Mouse (Mus musculus) megakaryocyte-erythroid progenitor cell, adult 5-6 weeks (primary cell): ENCODE measurements around the gene Gm17606. TPM values are rescaled to one million over a fixed set of nuclear protein-coding genes. Genes with fewer than 3 reads are reported as not detected.

Experiments
- ATAC-seq: replicated peaks from 2 replicates; pipeline ENCODE4 v1.8.0; 2016; ENCODE audit warnings: mild to moderate bottlenecking, inconsistent platforms; ENCODE audit not compliant: severe bottlenecking, poor library complexity, low FRiP score, low TSS enrichment
- total RNA-seq, 2 experiments: library from RNA; stranded (forward) in 1 of 2; stranded (reverse) in 1 of 2; fragments of 200-1000, 215-1000 nt in 1 of 2; fragments of >200 nt in 1 of 2; fragmentation: Nextera tagmentation in 1 of 2; gene quantifications; 2 replicates each; pipeline ENCODE4 v1.2.3; 2014 to 2017

The Gm17606 gene
- total RNA-seq, 2 experiments from 2014 or later, result not detected

DNA sequence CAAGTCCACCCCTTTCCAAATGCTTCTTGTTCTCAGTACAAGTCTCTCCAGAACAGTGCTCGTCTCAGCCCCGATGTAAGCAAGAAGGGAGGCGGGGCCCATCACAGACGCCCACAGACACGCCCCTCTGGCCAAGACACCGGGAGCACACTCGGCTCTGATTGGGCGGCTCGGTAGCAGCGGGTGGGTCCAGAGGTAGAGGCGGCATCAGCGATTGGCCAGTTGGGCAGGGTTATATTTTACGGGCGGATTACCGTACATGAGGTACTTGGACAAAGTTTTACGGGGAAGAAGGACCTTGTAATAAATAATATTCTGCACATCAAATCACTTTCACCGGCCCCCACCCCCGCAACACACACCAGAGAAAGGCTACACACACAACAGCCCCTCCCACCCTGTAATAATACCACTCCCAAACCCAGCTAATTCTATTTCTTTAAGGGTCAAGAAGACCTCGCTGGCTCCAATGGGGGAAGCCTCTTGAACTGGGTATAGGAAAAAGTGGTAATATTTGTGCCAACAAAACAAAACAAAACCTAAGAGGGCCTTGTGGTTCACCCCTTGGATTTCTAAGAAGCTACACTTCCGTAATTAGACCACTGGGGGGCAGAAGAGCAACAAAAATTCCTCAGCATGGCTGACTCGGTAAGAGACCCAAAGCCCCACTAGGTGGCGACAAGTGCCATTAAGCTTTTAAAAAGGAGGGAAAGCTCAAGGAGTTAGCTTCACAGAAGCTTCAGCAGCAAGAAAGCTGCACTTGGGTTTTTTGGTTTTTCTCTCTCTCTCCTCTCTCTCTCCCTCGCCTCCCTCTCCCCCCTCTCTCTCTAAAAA, 10.1 kb downstream of the Gm17606 start:
- ATAC-seq, result peak; percentile 39

DNA sequence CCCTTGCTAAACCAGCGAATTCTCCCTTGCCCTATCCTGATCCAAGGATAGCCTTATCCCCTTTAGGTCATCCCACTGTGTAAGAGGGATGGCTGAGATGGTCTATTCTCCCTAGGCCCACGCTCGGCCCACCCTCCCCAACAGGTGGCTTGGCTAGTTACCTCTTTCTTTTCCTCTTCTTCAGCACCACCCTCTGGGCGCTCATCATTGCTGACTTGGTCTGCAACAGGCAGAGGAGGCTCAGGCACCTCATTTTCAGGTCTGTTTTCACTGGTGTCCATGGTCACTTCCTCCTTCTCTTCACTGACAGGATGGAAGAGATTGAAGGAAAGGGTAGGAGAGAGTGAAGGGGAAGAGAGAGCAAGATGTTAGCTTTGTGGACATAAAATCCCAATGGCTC, 10.8 kb downstream of the Gm17606 start:
- ATAC-seq, result no peak

DNA sequence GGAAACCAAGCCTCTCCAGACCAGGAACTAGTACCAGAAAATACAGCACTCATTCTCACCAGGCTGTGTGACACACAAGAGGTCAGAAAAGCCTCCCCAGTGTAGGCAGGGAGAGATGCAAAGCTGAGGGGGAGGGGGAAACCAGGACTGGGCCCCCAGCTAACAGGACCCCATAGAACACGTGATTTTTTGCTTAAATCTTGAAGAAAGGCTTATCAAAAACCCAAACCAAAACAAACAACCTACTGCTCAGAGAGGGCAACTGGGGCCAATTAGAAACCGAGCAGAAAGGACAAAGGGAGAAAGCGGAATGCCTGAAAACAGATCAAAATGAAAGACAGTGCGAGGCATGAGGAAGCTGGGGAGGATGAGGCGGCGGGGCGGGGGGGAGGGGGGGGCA, 12.0 kb downstream of the Gm17606 start:
- no peak for ATAC-seq

DNA sequence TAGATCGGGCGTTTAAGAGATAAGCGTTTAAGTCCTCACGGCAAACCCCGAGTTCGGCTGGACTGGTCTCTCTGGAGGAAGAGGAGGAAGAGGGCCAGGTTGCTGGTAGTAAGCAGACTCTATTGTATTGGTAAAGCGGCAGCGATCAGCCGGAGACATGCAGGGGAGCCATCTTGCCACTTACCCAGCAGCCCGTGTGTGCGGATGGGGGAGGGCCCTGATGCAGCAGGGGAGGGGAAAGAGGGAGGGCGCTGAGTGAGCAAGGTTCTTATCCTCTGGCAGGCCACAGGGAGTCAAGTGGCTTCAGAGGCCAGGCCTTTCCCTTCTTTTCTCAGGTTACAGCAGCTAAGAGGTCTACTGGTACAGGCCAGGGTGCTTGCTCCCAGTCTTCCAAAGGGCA, 12.7 kb downstream of the Gm17606 start:
- ATAC-seq, result peak; percentile 94

DNA sequence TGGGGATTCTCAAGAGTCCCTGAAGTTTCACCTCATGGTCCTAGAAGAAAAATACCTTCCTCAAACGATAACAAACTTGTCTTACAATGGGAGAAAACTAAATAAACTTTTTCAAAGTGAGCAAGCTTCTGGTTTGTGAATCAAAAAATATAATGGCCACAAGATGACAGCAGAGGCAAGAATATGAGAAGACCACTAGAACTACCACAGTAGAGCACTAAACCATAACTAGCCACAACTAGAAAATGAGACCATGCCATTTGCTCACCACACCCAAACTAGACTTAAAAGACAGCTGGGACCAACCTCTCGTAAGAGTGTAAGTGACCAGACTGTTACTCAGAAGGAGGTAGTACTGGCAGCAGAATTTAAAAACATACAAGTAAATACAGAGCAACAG, 19.3 kb downstream of the Gm17606 start:
- ATAC-seq, result no peak

DNA sequence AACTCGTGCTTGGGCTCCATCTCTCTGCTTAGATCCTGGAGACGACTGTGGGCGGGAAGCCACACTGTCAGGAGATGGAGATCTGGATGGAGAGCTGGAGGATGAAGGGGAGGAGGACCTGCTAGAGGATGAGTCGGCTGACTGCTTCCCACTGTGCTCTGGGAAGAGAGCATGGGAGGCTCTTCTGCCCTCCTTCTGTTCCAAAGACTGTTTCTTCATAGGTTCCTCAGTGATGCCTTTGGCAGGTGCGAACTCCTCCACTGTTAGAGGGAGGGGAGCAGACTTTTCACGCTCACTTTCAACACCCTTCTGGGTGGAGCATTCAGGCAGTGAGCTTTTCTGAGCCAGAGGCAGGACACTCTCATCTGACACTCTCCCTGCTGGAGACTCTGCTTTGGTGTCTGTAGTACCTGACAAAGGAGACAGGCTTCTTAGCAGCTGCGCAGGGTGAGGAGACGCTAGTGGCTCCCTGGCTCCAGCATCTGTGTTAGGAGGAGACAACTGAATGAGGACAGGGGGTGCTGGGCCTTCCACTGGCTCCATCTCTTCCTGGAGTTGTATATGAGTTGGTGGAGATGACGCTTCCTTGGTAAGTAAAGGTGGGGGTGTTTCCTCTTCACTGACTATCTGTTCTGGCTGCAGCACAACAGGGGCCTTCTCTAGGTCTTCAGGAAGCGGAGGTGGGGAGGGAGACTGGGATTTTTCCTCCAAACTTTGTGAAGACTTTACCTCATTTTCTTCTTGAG, 23.9 kb downstream of the Gm17606 start:
- ATAC-seq, result no peak

DNA sequence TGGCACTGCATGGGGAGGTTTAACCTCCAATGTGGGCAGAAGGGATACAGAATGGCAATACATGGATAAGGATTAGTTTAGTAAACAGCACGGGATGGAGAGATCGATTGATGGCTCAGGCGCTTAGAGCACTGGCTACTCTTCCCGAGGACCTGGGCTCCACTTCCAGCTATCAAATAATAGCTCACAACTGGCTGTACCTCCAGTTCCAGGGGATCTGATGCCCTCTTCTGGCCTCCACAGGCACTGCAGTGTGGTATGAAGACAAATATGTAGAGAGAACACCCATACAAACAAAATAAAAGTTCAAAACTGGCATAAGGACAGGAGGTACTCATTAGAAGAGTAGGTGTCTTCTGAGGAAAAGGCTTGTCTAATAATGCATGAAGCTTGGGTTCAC, 28.6 kb downstream of the Gm17606 start:
- 0 out of 2 replicates have a peak, but pooled peaks have one; percentile 47 for ATAC-seq

DNA sequence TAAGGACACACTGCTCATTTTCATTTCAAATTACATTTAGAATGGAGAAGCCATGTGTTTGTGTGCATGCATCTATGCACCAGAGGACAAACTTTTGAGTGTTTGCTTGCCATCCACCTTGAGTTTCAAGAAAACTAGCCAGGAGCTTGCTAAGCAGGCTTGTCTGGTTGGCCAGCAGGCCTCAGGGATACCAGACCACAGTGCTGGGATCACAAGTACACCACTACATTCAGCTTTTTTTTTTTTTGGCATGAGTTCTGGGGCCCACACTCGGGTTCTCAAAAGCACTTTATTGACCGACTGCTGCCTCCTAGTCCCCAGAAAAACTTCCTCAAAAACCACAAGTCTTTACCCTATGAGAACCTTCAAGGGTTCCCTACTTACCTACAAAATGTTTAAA, 33.6 kb downstream of the Gm17606 start:
- no peak for ATAC-seq

DNA sequence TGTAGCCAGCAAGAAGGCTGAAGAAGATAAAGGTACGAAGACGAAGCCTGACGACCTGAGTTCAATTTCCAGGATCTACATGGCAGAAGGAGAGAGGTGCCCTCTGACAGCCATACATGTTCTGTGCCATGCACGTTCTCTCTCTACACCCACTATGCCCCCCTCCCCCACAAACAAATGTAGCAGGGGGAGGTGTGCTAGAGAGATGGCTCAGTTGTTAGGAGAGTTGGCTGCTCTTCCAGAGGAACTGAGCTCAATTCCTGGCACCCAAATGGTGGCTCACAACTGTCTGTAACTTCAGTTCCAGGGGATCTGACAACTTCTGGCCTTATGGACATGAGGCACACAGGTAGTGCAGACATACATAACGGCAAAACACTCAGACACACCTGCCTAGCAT, 35.5 kb downstream of the Gm17606 start:
- no peak for ATAC-seq

DNA sequence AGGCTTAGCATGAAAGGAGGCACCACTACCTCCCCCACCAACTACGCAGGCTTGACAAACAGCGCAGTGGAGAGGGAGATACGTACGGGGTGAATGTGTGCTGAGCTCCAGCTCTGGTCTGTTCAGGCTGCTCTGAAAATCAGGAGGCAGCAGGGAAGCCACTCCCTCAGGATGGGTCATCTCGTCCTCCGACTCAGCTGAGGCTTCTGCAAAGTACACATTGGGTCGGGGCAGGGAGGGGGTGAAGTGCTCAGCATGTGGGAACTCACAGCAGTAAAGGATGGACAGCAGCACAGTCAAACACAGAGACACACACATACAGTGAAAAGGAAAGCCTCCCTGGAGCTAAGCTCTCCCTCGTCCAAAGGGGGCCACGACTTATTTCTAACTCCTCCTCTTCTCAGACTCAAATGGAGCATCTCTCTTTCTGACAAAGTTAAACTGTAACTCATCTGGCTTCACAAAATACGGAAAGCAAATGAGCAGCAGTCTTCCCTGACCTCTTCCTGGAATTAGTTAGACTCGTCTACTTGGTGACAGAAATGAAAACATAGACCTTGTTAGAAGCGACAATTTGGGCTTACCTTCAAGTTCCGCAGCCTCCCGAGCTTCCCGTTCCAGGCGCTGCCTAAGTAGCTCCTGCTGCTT, 38.0 kb downstream of the Gm17606 start:
- ATAC-seq, result no peak

DNA sequence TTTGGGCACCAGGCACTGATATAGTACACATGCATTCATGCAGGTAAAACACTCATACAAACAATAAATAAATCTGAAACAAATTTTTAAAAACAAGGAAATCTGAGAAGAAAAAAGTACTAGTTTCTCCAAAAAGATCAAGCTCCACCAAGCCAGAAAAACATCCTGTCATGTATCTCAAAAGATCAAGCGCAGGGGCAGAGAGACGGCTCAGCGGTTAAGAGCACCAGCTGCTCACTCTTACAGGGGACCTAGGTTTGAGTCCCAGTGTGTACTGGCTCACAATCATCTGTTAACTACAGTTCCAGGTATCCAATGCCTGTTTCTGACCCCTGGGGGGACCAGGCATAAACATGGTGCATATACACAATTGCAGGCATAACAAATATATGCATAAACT, 41.6 kb downstream of the Gm17606 start:
- ATAC-seq, result no peak

DNA sequence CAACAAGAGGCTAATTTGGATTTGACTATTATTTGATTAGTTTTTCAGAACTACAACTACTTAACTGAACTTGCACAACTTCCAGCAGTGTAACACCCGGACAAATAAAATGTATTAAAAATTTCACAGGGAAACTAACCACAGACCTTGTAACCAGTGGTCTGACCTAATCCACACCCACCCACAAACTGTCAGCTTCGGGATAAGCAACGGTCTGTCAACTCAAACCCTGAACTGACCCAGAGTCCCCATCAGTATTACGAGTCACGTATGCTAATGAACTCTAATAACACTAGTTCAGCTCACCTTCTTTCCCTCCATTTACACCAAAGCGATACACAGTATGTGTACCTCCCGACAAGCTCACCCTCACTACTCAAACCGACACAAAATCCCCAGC, 44.7 kb downstream of the Gm17606 start:
- ATAC-seq, result no peak

DNA sequence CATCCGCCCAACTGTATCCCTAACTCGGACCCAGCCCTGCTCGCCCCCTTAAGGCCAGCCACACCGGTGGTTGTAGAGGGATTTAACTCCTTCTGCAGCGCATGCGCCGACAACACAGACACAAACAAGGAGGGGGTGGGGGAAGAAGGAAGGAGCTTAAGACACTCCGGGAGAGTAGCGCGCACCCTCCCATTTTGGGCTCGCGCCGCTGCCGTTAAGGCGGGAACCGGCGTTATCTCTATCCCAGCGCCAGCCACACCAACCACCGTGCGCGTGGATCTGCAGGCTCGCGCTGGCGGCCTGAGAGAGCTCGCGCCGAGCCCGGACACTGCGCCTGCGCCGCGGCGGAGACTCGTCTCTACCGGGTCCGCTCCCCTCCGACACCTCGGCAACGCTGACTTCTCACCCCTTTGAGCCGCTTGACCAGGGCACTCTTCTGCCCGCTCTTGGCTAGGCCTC, 45.3 kb downstream of the Gm17606 start, which contains the start of gene 1700123O20Rik:
Gene 1700123O20Rik (plus strand): TSS at position 154 of the 459 bp plus-strand sequence.
- peak; percentile 78 for ATAC-seq

DNA sequence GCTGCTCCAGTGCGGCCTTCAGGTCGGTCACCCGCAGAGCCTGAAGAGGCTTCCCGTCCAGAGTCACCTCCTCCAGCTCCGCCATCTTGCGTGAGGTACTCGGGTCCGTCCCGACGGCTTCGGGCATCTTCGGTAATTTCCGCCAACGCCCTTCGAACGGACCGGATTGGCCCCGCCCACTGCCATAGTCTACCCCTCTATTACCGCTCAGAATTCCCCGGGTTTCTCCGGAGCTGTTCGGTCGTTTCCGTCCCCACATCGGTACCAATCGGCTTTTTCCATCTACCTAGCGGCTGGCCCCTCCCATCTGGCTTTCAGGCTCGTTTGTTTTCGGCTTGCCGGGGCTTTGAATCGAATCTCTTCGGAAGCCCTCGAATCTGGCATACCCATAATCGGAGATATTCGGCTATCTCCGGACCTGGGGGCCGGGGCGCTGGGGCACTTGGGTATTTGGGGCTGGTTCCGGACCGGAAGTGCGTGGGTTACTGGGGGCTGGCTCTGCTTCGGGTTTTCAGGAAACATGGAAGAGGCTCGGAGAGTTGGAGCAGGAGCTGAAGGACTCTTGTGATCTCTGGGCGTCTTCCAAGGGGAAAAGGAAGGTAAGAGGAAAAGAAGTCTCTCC, 45.9 kb downstream of the Gm17606 start, which contains the start of gene Acin1:
Gene Acin1 (minus strand): TSS at position 410 of the 622 bp plus-strand sequence.
- peak; percentile 88 for ATAC-seq

DNA sequence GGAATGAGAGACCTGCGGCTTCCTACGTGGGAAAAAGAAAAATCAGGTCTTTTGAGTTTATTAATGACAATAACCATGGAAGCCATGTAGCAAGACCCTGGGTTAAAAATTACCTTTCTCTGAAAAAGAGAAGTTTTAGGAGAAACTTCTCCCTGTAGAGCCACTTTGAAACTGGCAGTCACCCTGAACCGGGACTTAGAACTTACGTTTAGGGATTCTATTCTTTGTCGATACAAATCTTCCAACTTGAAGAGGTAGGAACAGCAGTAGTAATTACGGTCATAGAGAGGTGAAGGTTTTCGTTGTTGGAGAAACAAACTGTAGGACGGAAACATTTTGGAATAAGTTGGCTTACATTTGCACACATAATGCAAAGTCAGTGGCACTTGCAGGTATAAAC, 46.5 kb downstream of the Gm17606 start:
- no peak for ATAC-seq

DNA sequence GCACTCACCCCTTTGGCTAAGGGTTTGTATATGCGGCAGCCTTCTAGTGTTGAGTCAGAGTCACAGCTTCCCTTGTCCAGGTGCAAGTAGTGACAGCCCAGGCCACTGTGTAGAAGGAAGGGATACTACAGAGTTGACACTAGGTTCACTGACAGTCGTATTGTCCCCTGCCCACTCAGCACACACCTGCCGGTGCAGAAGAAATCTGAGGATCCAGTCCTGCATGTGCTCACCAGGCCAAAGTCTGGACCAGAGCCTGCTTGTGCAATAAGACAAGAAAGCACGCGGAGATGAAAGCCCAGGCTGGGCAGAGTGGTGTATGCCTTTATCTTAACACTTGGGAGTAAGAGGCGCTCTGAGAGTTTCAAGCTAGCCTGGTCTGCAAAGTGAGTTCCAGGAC, 54.3 kb downstream of the Gm17606 start:
- ATAC-seq, result no peak

DNA sequence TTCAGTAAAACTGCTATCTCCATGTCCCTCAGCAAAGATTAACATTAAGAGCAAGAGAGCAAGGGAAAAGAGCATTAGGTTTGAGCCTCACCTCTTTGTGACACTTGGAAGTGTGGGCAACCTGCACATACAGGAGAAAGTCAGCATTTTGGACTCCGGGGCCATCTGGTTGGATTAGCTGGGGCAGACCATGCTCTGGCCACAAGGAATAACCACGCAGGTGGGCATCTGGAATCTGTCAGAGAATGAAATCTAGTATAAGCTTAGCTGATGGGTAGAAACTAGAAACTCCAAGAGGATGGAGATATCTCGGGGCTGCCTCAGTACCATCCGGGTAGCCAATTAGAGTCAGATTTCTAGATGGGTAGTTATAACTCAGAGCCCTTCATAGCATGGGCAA, 56.0 kb downstream of the Gm17606 start:
- no peak for ATAC-seq
